Mouse (Mus musculus): Measurements from ENCODE around the gene Grm1. TPM values are rescaled to one million over a fixed set of nuclear protein-coding genes. Genes with fewer than 3 reads are reported as not detected.

The Grm1 gene
- polyA plus RNA-seq, 1 experiment = not detected

- TF ChIP-seq USF1 (IDR thresholded peaks at IDR 0.05; ENCODE audit: low read depth) (no peak), CTCF (IDR thresholded peaks at IDR 0.05; ENCODE audit: control insufficient read depth, insufficient read depth, insufficient read length) (no peak), FOSL1 (IDR thresholded peaks at IDR 0.05; ENCODE audit: insufficient read depth, low read length, poor library complexity, severe bottlenecking) (no peak), MAX (IDR thresholded peaks at IDR 0.05) (no peak), MYOD1 (IDR thresholded peaks at IDR 0.05; ENCODE audit: control insufficient read depth, insufficient read length, low read depth) (no peak), MYOG (IDR thresholded peaks at IDR 0.05; ENCODE audit: control insufficient read depth, extremely low read depth, insufficient read length) (no peak), CEBPB (IDR thresholded peaks at IDR 0.05; ENCODE audit: low read depth) (no peak)
- Histone ChIP-seq H3K79me2 (ENCODE audit: control insufficient read depth, insufficient read depth) (no peaks in the 10 kb centered on the region), H3K4me3 (ENCODE audit: insufficient read depth, poor library complexity, severe bottlenecking) (no peak overlapping the region), H3ac (ENCODE audit: control insufficient read depth, insufficient read length, low read depth) (no peak overlapping the region), H3K36me3 (ENCODE audit: control insufficient read depth, insufficient read depth) (no peaks in the 10 kb centered on the region), H3K79me3 (ENCODE audit: low read depth) (no peaks in the 10 kb centered on the region), H3K27me3 (ENCODE audit: control insufficient read depth, insufficient read depth, insufficient read length) (no peaks in the 10 kb centered on the region)
Observed at GRCm38 (mm10) chr10:10697497-10697896, 384.7 kb downstream of the Grm1 start.

GRCm38 (mm10) chr10:10689668-10690223, 392.4 kb downstream of the Grm1 start:
- H3K4me3 ChIP-seq (ENCODE audit: insufficient read depth, poor library complexity, severe bottlenecking) = no peak overlapping the region
- TF ChIP-seq USF1 (IDR thresholded peaks at IDR 0.05; ENCODE audit: low read depth) = no peak
- no peak for TF ChIP-seq MAX (IDR thresholded peaks at IDR 0.05)
- TF ChIP-seq CEBPB (IDR thresholded peaks at IDR 0.05; ENCODE audit: low read depth) = no peak
- no peak for TF ChIP-seq MYOD1 (IDR thresholded peaks at IDR 0.05; ENCODE audit: control insufficient read depth, insufficient read length, low read depth)
- TF ChIP-seq MYOG (IDR thresholded peaks at IDR 0.05; ENCODE audit: control insufficient read depth, extremely low read depth, insufficient read length) = no peak
- no peak for TF ChIP-seq FOSL1 (IDR thresholded peaks at IDR 0.05; ENCODE audit: insufficient read depth, low read length, poor library complexity, severe bottlenecking)
- TF ChIP-seq CTCF (IDR thresholded peaks at IDR 0.05; ENCODE audit: control insufficient read depth, insufficient read depth, insufficient read length) = no peak
- no peaks in the 10 kb centered on the region for H3K27me3 ChIP-seq (ENCODE audit: control insufficient read depth, insufficient read depth, insufficient read length)
- no peaks in the 10 kb centered on the region for H3K79me2 ChIP-seq (ENCODE audit: control insufficient read depth, insufficient read depth)
- H3K36me3 ChIP-seq (ENCODE audit: control insufficient read depth, insufficient read depth) = no peaks in the 10 kb centered on the region
- no peak overlapping the region for H3ac ChIP-seq (ENCODE audit: control insufficient read depth, insufficient read length, low read depth)
- no peaks in the 10 kb centered on the region for H3K79me3 ChIP-seq (ENCODE audit: low read depth)

GRCm38 (mm10) chr10:10688907-10689667, 393.1 kb downstream of the Grm1 start:
- no peaks in the 10 kb centered on the region for H3K36me3 ChIP-seq (ENCODE audit: control insufficient read depth, insufficient read depth)
- H3K4me3 ChIP-seq (ENCODE audit: insufficient read depth, poor library complexity, severe bottlenecking) = no peak overlapping the region
- H3K79me2 ChIP-seq (ENCODE audit: control insufficient read depth, insufficient read depth) = no peaks in the 10 kb centered on the region
- peak overlapping the region; percentile 14 for H3ac ChIP-seq (ENCODE audit: control insufficient read depth, insufficient read length, low read depth)
- no peaks in the 10 kb centered on the region for H3K27me3 ChIP-seq (ENCODE audit: control insufficient read depth, insufficient read depth, insufficient read length)
- no peaks in the 10 kb centered on the region for H3K79me3 ChIP-seq (ENCODE audit: low read depth)
- TF ChIP-seq USF1 (IDR thresholded peaks at IDR 0.05; ENCODE audit: low read depth) = no peak
- no peak for TF ChIP-seq MAX (IDR thresholded peaks at IDR 0.05)
- TF ChIP-seq CTCF (IDR thresholded peaks at IDR 0.05; ENCODE audit: control insufficient read depth, insufficient read depth, insufficient read length) = no peak
- no peak for TF ChIP-seq CEBPB (IDR thresholded peaks at IDR 0.05; ENCODE audit: low read depth)
- TF ChIP-seq MYOD1 (IDR thresholded peaks at IDR 0.05; ENCODE audit: control insufficient read depth, insufficient read length, low read depth) = no peak
- no peak for TF ChIP-seq FOSL1 (IDR thresholded peaks at IDR 0.05; ENCODE audit: insufficient read depth, low read length, poor library complexity, severe bottlenecking)
- no peak for TF ChIP-seq MYOG (IDR thresholded peaks at IDR 0.05; ENCODE audit: control insufficient read depth, extremely low read depth, insufficient read length)

GRCm38 (mm10) chr10:10681048-10681447, 401.1 kb downstream of the Grm1 start, which contains the start of gene Gm10944:
Gene Gm10944, plus strand, starts transcription at chr10:10681348.
- H3K79me2 ChIP-seq (ENCODE audit: control insufficient read depth, insufficient read depth) = no peaks in the 10 kb centered on the region
- H3K79me3 ChIP-seq (ENCODE audit: low read depth) = no peaks in the 10 kb centered on the region
- no peak within 1 kb of the TSS for H3K4me3 ChIP-seq (ENCODE audit: insufficient read depth, poor library complexity, severe bottlenecking)
- no peaks in the 10 kb centered on the region for H3K36me3 ChIP-seq (ENCODE audit: control insufficient read depth, insufficient read depth)
- H3K27me3 ChIP-seq (ENCODE audit: control insufficient read depth, insufficient read depth, insufficient read length) = no peaks in the 10 kb centered on the region
- H3ac ChIP-seq (ENCODE audit: control insufficient read depth, insufficient read length, low read depth) = no peak within 1 kb of the TSS
- TF ChIP-seq FOSL1 (IDR thresholded peaks at IDR 0.05; ENCODE audit: insufficient read depth, low read length, poor library complexity, severe bottlenecking) (no peak), CTCF (IDR thresholded peaks at IDR 0.05; ENCODE audit: control insufficient read depth, insufficient read depth, insufficient read length) (no peak), USF1 (IDR thresholded peaks at IDR 0.05; ENCODE audit: low read depth) (no peak), MYOD1 (IDR thresholded peaks at IDR 0.05; ENCODE audit: control insufficient read depth, insufficient read length, low read depth) (no peak), CEBPB (IDR thresholded peaks at IDR 0.05; ENCODE audit: low read depth) (no peak), MAX (IDR thresholded peaks at IDR 0.05) (no peak), MYOG (IDR thresholded peaks at IDR 0.05; ENCODE audit: control insufficient read depth, extremely low read depth, insufficient read length) (no peak)

- Histone ChIP-seq H3K27me3 (ENCODE audit: control insufficient read depth, insufficient read depth, insufficient read length) (no peaks in the 10 kb centered on the region), H3K4me3 (ENCODE audit: insufficient read depth, poor library complexity, severe bottlenecking) (no peak overlapping the region), H3K79me2 (ENCODE audit: control insufficient read depth, insufficient read depth) (no peaks in the 10 kb centered on the region), H3K36me3 (ENCODE audit: control insufficient read depth, insufficient read depth) (no peaks in the 10 kb centered on the region), H3ac (ENCODE audit: control insufficient read depth, insufficient read length, low read depth) (no peak overlapping the region), H3K79me3 (ENCODE audit: low read depth) (no peaks in the 10 kb centered on the region)
- TF ChIP-seq MYOG (IDR thresholded peaks at IDR 0.05; ENCODE audit: control insufficient read depth, extremely low read depth, insufficient read length) (no peak), USF1 (IDR thresholded peaks at IDR 0.05; ENCODE audit: low read depth) (no peak), CEBPB (IDR thresholded peaks at IDR 0.05; ENCODE audit: low read depth) (no peak), MAX (IDR thresholded peaks at IDR 0.05) (no peak), MYOD1 (IDR thresholded peaks at IDR 0.05; ENCODE audit: control insufficient read depth, insufficient read length, low read depth) (no peak), FOSL1 (IDR thresholded peaks at IDR 0.05; ENCODE audit: insufficient read depth, low read length, poor library complexity, severe bottlenecking) (no peak), CTCF (IDR thresholded peaks at IDR 0.05; ENCODE audit: control insufficient read depth, insufficient read depth, insufficient read length) (no peak)
Observed at GRCm38 (mm10) chr10:10659976-10660375, 422.2 kb downstream of the Grm1 start.
